13 mouse cellular contexts compared by ENCODE assay signal in genomic region chr13:97503391-97503790, GRCm38 (mm10).
A peak's percentile ranks its signal among the peaks of the same experiment; 100 is the strongest.
DNase-seq lines count a peak whose midpoint lies in the region.
"Had no signal": no experiment of that assay in that cellular context is flagged by ENCODE, and none has a peak within 500 bp of the region (broad histone marks: within the 10 kb centered on the region; RNA-seq: fewer than 3 reads in every experiment).

No protein-coding gene starts in this region.

- DNase-seq in gastrocnemius, postnatal 14 days, result peak; percentile 31
- DNase-seq in gastrocnemius, adult 18-20 months (ENCODE audit: low spot score), result no peak
- DNase-seq in 3134 (ENCODE audit: extremely low read depth, insufficient read length, low spot score) (peak; percentile 14), 3T3-L1 (ENCODE audit: low read depth, low spot score) (peak; percentile 59)
- peak; percentile 34 for DNase-seq in yolk sac, embryonic 10.5 days (ENCODE audit: low spot score)
- no peak for DNase-seq in spleen, adult 12 weeks (ENCODE audit: low spot score)
- DNase-seq: adrenal gland, adult 2 months; adrenal gland, postnatal 25 days; cerebellum, adult 2 months; cerebellum, postnatal 10 days; heart, adult 18-20 months; heart, postnatal 14 days; kidney, adult 11 months had no signal

- intact Hi-C loops in gastrocnemius, postnatal 14 days (cut with DNase I; ENCODE audit: low total_unique reads), result no loop called here

Comparison
In these comparisons a context has a peak if more than half of its experiments do, and no peak if none do; other contexts are left out.
1. DNase-seq: peak in gastrocnemius, postnatal 14 days (single experiment), 3134 (single experiment), 3T3-L1 (single experiment) and yolk sac, embryonic 10.5 days (single experiment); none in gastrocnemius, adult 18-20 months (single experiment) and spleen, adult 12 weeks (single experiment).